Mouse (Mus musculus) CH12.LX (cell line): ENCODE results near the gene Il34. TPM values are rescaled to one million over a fixed set of nuclear protein-coding genes. Genes with fewer than 3 reads are reported as not detected.

Source experiments
- polyA plus RNA-seq: library from polyadenylated mRNA; unstranded; fragments of >175 nt; gene quantifications from 2 replicates; pipeline ENCODE4 v1.2.1, GENCODE M21; 2012; ENCODE audit warnings: low read depth; ENCODE audit not compliant: insufficient read length
- total RNA-seq, 2 experiments: library from RNA; depleted of rRNA; stranded (reverse); fragments of 300-350 nt in 1 of 2; fragments of >200 nt in 1 of 2; gene quantifications; 2 replicates each; pipeline ENCODE4 v1.2.3; 2012 to 2014

Gene Il34
- total and polyA plus RNA-seq, 3 experiments: 0.21 TPM; not detected in 2

Other genes with a start within 250 kb of the Il34 start
- 28.2 and 33.8 TPM in 2 replicates for gene Vac14, start 187.3 kb downstream of the Il34 start, total RNA-seq (2012; rRNA removed)
- 20.0 and 20.9 TPM in 2 replicates for gene Vac14, start 187.3 kb downstream of the Il34 start, total RNA-seq (2014; rRNA removed)
- 69.2 and 73.8 TPM in 2 replicates for gene Vac14, start 187.3 kb downstream of the Il34 start, polyA plus RNA-seq
- gene Mtss1l, start 84.4 kb downstream of the Il34 start, total RNA-seq (2012; rRNA removed): 0.42 and 0.64 TPM in 2 replicates
- not detected in 2 replicates for gene Mtss1l, start 84.4 kb downstream of the Il34 start, total RNA-seq (2014; rRNA removed)
- gene Mtss1l, start 84.4 kb downstream of the Il34 start, polyA plus RNA-seq: 0.66 and 0.79 TPM in 2 replicates
- gene Cog4, start 40.7 kb upstream of the Il34 start, total RNA-seq (2012; rRNA removed): 35.2 and 36.4 TPM in 2 replicates
- 24.4 and 27.5 TPM in 2 replicates for gene Cog4, start 40.7 kb upstream of the Il34 start, total RNA-seq (2014; rRNA removed)
- 24.9 and 27.5 TPM in 2 replicates for gene Cog4, start 40.7 kb upstream of the Il34 start, polyA plus RNA-seq
- 136 and 163 TPM in 2 replicates for gene Sf3b3, start 40.9 kb upstream of the Il34 start, total RNA-seq (2012; rRNA removed)
- 137 and 139 TPM in 2 replicates for gene Sf3b3, start 40.9 kb upstream of the Il34 start, total RNA-seq (2014; rRNA removed)
- gene Sf3b3, start 40.9 kb upstream of the Il34 start, polyA plus RNA-seq: 206 and 213 TPM in 2 replicates
- 14.3 and 14.4 TPM in 2 replicates for gene Fuk, start 96.6 kb upstream of the Il34 start, total RNA-seq (2012; rRNA removed)
- gene Fuk, start 96.6 kb upstream of the Il34 start, total RNA-seq (2014; rRNA removed): 6.6 and 6.8 TPM in 2 replicates
- gene Fuk, start 96.6 kb upstream of the Il34 start, polyA plus RNA-seq: 6.4 and 7.0 TPM in 2 replicates
- 14.6 and 16.9 TPM in 2 replicates for gene St3gal2, start 114.0 kb upstream of the Il34 start, total RNA-seq (2012; rRNA removed)
- gene St3gal2, start 114.0 kb upstream of the Il34 start, total RNA-seq (2014; rRNA removed): 16.4 and 17.0 TPM in 2 replicates
- gene St3gal2, start 114.0 kb upstream of the Il34 start, polyA plus RNA-seq: 41.4 and 44.5 TPM in 2 replicates
- 28.8 and 36.4 TPM in 2 replicates for gene Ddx19a, start 191.9 kb upstream of the Il34 start, total RNA-seq (2012; rRNA removed)
- gene Ddx19a, start 191.9 kb upstream of the Il34 start, total RNA-seq (2014; rRNA removed): 19.0 and 23.1 TPM in 2 replicates
- 96.5 and 107 TPM in 2 replicates for gene Ddx19a, start 191.9 kb upstream of the Il34 start, polyA plus RNA-seq
- gene Ddx19b, start 225.8 kb upstream of the Il34 start, total RNA-seq (2012; rRNA removed): 12.6 and 13.0 TPM in 2 replicates
- gene Ddx19b, start 225.8 kb upstream of the Il34 start, total RNA-seq (2014; rRNA removed): 14.4 and 14.9 TPM in 2 replicates
- gene Ddx19b, start 225.8 kb upstream of the Il34 start, polyA plus RNA-seq: 13.5 and 14.1 TPM in 2 replicates
- gene Aars, start 227.2 kb upstream of the Il34 start, total RNA-seq (2012; rRNA removed): 125 and 130 TPM in 2 replicates
- gene Aars, start 227.2 kb upstream of the Il34 start, total RNA-seq (2014; rRNA removed): 72.6 and 81.9 TPM in 2 replicates
- 142 and 171 TPM in 2 replicates for gene Aars, start 227.2 kb upstream of the Il34 start, polyA plus RNA-seq